Mouse (Mus musculus): ENCODE measurements around the gene Emc3.

DNA sequence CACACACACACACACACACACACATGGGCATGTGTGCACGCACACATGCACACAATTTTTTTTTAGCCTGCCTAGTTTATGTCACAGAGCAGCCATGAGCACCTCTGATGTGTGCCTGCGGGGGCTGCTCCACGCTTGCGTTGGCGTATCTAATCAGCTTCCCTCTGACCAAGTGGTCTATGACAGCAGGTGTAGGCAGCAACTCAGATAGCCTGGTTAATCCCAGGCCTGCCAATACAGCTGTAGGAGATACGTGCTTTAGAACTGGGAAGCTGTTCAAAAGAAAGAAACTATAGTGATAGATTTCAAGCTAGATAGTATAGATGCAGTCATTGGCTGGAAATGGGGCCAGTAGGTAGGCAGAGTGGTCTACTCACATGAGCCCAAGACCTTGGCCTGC lies 57.7 kb downstream of the Emc3 start:
- TF ChIP-seq POLR2A (IDR thresholded peaks at IDR 0.05; ENCODE audit: insufficient read depth, low read depth, low read length) (no peak), CTCF (IDR thresholded peaks at IDR 0.05; ENCODE audit: insufficient read depth, low read depth, low read length) (no peak)

Data from olfactory bulb, adult 2 months (tissue).